Mouse (Mus musculus): ENCODE results near the gene Grin3b.

GRCm38 (mm10) chr10:79936284-79936910 lies 34.1 kb upstream of the Grin3b start:
- no peak for TF ChIP-seq POLR2A (IDR thresholded peaks at IDR 0.05; ENCODE audit: low read depth, low read length)
- TF ChIP-seq CTCF (IDR thresholded peaks at IDR 0.05; ENCODE audit: extremely low read depth, insufficient read length, insufficient replicate concordance, low read depth, low read length) = no peak

Measured in small intestine, adult 2 months (tissue).